Mouse (Mus musculus) left cerebral cortex, postnatal 36 days (tissue): ENCODE data around the gene Gm30302. TPM values are rescaled to one million over a fixed set of nuclear protein-coding genes. Genes with fewer than 3 reads are reported as not detected.
"Not testable (repeated sequence)": the region's sequence is repeated elsewhere in the genome, so short reads cannot be mapped to it uniquely, and the experiment has no call there.

Experiments
- DNase-seq, 2 experiments: peaks; one replicate each; pipeline ENCODE4 v3.0.0; 2021 to 2022; ENCODE audit warnings: low spot score in 2 of 2, mixed read lengths in 1 of 2
- intact Hi-C: fragments of 180-260 bp; cut with DNase I; formaldehyde crosslinking; loops from one replicate; pipeline ENCODE4 v1.15.1; 2025
- total RNA-seq, 2 experiments: library from RNA; stranded (reverse); gene quantifications; 2 replicates each; pipeline ENCODE4 v1.2.3; 2021

Gene Gm30302
- total RNA-seq: not detected

DNA sequence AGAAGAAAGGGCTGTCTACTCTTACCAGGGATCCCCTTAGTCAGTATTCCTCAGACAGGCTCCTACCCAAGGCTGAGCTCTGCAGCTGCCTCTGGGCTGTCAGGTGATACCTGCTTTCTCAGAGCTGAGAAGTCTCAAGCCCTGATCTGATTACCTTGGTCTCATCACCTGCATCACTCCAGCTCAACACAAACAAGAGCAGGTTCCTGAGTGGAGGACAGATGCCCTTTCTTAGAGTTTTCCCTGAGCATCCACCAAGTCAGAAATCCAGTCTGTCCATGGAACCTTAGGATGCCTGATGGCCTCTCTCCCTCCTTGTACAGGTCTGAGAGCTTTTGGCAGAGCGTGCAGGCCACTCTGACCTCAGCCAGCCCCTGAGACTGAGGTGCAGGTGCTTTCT is at the start of gene Gm30302:
Gene Gm30302 (minus strand): TSS at position 101 of the 400 bp plus-strand sequence.
- intact Hi-C loops: no loop called here

DNA sequence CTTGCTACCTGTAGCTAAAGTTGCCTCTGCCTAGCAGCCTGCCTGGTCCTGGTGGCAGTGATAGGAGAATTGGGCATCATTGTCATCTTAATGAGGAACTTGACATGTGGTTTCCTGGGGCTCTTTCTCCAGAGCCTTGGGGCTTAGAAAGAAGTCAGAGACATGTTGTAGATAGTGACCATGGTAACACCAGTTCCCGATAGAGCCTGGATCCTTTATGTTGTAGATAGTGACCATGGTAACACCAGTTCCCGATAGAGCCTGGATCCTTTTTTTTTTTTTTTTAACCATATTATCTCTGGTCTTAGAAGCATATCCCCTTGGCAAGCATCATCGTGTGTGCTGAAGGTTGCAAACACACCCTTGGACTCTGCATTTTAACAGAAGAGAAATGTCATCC is 48.0 kb upstream of the Gm30302 start:
- intact Hi-C loops: no loop called here
- DNase-seq: no peak

More for the DNA sequence above, at the start of gene Gm30302:
- DNase-seq: no peak

DNA sequence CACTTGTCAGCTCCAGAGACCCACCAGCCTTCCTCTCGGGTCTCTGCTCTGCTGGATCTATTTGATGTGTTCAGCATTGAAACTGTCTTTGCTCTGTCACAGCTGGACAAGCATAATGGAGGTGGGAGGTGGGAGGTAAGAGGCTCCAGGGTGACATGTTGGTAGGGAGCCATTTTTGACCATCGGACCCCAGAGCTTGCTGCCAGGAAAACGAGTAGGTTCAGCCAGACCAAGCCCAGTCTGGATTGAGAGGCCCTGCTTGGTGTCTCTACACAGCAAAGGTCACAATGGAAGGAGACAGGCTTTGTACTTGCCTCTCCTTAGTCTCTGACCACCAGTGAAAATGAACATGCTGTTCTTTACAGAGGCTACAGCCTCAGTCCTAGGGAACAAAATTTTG is 47.3 kb upstream of the Gm30302 start:
- DNase-seq: no peak
- intact Hi-C loops: no loop called here

GRCm38 (mm10) chr13:49845663-49846062 is 46.9 kb upstream of the Gm30302 start:
- no peak for DNase-seq
- intact Hi-C loops: no loop called here

- DNase-seq: no peak
- intact Hi-C loops: no loop called here
These were observed 45.3 kb upstream of the Gm30302 start for GRCm38 (mm10) chr13:49844071-49844470.

DNA sequence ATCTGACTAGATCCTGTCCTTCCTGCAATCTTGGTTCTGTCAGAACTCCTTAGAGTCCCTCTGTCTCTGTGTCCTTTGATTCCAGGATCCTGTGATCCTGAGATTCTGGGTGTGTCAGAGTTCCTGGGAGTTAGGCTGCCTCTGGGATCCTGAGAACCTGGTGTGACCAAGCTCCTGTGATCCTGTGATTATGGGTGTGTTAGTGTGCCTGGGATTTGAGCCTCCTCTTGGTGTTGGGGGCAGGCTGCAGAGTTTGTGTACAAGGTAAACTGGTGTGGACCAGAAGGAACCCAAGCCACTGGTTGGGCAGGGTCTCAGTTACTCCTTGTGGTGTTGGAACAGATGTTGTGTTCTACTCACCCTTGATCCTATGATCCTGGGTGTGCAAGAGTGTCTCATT is 42.4 kb upstream of the Gm30302 start:
- intact Hi-C loops: no loop called here
- DNase-seq: no peak

- intact Hi-C loops: no loop called here
- no peak for DNase-seq
These were observed 31.6 kb upstream of the Gm30302 start for GRCm38 (mm10) chr13:49830355-49830754.

GRCm38 (mm10) chr13:49825300-49825699 is 26.5 kb upstream of the Gm30302 start:
- no peak for DNase-seq
- intact Hi-C loops: no loop called here

GRCm38 (mm10) chr13:49814958-49815357 is 16.2 kb upstream of the Gm30302 start:
- intact Hi-C loops: no loop called here
- no peak for DNase-seq

- no peak for DNase-seq
- intact Hi-C loops: no loop called here
These were observed 15.6 kb upstream of the Gm30302 start for GRCm38 (mm10) chr13:49814420-49814819.

DNA sequence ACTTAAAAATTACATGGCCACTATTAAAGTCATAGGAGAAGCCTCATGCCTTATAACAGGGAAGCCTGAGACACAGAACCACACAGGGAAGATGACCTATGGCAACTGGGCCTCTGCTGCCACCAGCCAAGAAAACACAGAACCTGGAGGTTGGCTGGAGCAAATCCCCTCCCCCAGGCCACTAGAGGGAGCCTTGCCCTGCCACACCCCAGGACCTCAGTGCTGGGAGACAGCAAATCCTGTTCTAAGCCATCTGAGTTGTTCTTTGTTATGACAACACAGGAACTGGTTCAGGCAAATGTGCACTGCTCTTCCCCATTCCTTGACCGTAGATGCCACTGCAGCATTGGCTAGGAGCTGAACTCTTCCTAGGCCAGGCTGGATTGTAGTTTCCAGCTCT is 8.3 kb upstream of the Gm30302 start:
- no peak for DNase-seq
- intact Hi-C loops: no loop called here

- DNase-seq: no peak
- intact Hi-C loops: no loop called here
These were observed 10.0 kb downstream of the Gm30302 start for GRCm38 (mm10) chr13:49788563-49789393.

- intact Hi-C loops: no loop called here
- no peak for DNase-seq
These were observed 14.9 kb downstream of the Gm30302 start for GRCm38 (mm10) chr13:49783899-49784298.

DNA sequence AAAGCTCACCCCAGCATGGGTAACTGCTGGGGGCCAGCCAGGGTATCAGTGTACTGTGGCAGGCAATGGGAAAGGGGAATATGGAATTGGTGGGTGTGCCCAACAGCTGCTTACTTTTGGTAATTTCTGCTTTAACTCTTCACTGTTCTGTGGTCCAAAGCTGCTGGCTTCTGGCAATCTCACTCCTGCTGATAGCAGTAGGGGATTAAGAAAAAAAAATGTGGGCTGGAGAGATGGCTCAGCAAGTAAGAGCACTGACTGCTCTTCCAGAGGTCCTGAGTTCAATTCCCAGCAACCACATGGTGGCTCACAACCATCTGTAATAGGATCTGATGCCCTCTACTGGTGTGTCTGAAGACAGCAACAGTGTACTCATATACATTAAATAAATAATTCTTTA is 27.3 kb downstream of the Gm30302 start:
- DNase-seq, intact Hi-C loops: not testable (repeated sequence)

- no peak for DNase-seq
- intact Hi-C loops: no loop called here
These were observed 29.7 kb downstream of the Gm30302 start for GRCm38 (mm10) chr13:49769111-49769510.

DNA sequence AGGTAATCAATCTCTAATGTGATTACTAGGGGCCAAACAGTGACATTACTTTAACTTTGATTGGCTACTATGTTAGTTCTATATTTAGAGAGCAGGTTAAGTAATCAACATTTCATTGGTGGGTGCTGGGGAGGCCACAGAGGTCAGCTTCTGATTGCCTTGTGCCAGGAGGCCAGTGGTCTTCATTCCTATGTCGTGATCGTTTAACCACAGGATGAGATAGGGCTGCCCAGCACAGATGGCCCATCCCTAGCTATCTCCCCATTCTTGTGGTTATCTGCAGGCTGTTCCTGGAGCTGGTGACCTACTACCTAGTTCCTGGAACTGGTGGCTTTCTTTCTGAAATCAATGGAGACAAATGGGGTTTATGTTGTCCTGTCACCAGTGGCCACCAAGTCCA is 30.8 kb downstream of the Gm30302 start:
- intact Hi-C loops: no loop called here
- DNase-seq: no peak

GRCm38 (mm10) chr13:49766269-49766668 is 32.5 kb downstream of the Gm30302 start:
- intact Hi-C loops: no loop called here
- DNase-seq: no peak

DNA sequence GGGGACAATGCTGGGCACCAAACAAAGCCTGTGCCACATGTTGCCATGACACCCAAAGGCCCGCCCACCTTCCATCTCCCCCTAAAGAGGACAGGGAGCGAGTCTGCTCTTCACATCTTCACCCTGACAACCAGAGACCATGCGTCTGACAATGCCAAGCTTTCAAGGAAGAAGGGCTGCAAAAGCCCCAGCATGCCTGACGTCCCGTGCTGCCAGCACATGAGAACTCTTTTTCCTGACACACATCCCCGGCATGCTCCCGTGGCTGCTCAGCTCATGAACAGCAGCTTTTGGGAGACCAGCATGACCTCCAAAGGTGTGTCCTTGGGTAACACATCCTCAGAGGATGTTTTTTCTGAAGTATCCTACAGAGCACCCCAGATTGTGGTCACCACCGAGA is 33.5 kb downstream of the Gm30302 start:
- intact Hi-C loops: no loop called here
- DNase-seq: no peak

DNA sequence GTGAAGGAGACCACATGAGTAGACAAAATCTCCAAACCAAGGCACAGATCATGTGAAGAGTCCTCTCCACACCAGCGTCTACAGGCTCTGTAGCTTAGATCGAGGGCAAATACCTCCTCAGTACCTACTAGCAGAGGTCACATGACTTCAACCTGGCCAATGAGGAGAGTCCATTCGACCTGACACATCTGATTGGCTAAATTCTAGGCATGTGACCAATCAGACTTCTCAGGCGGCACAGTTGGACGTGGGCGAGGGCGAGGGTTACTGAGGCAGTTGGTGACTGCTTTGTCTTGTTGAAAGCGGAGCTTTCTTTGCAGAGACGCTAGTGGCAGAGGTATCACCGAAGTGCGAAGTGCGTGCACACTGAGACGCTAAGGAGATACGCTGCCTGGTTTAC is 36.6 kb downstream of the Gm30302 start:
- intact Hi-C loops: no loop called here
- no peak for DNase-seq

DNA sequence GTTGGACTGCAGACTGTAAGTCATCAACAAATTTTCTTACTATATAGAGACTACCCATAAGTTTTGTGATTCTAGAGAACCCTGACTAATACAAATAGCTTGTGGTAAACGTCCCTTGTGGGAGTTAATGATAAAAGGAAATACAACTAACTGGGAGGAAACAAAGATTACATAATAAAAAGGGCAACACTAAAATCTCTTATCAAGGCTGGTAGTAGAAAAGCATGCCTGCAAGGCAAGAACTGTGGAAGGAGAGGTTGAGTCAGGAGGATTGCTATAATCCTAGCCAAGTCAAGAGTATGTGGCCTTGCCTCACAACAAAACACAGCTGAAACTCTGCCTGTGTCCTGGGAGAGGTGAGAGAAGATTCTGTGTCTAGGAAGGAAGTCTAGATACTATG is 38.1 kb downstream of the Gm30302 start:
- no peak for DNase-seq
- intact Hi-C loops: no loop called here

DNA sequence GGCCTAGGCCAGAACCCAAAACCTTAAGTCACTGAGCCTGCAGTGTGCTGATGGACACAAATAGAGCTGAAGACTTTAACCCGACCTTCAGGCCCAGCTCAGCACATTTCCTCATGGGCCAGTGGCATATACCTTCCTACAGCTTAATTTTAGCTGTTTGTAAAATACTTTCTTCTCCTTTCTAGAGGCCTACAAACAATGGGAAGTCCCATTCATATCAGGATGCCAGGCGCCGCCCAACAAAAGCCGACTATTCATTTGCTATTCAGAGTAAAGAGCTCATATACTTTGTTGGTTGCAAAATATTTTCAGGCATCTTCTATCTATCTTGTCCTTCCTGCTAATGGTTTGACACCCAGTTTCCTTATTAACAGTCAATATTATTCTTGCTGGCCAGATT is 40.8 kb downstream of the Gm30302 start:
- no peak for DNase-seq
- intact Hi-C loops: no loop called here

DNA sequence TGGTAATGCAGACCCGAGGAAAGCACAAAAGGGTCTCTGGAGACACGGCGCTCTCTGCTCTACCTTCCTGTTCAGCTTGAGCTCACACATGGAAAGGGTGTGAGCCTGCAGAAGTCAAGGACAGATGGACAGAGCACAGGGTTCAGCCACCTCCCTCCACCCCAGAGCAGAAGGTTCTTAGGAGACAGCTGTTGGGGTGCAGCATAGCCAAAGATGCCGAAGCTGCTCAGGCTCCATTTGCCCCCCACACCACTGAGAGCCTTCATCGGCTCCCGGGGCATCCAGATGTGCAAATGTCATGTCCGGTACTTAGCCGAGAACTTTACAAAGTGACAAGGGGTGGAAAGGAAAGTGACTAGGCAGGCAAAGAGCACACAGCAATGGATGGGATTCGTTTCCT is 42.2 kb downstream of the Gm30302 start:
- no peak for DNase-seq
- intact Hi-C loops: no loop called here
